Mouse (Mus musculus): Measurements from ENCODE around the gene Larp6. TPM values are rescaled to one million over a fixed set of nuclear protein-coding genes. Genes with fewer than 3 reads are reported as not detected.

Gene Larp6
- polyA plus RNA-seq, 1 experiment from 2014 or later = 1.3 TPM

DNA sequence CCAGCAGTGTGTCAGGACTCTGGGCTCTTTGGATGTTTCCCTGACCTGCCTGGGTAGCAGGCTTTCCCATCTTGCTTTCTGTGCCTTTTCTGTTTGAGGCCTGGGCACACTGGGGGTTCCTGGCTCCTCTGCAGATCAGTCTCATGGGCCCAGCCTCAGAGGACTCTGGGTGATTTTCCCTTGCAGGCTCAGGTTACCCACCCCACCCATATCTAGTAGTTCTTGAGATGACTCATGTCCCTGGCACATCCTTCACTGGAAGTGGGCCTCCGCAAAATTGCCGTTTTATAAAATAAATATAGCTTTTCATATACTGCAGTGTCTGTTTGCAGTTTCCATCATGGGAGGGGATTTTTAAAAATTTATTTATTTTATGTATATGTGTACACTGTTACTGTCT lies 21.5 kb downstream of the Larp6 start:
- Histone ChIP-seq H3K4me1 (replicated peaks; ENCODE audit: control insufficient read depth, insufficient read depth, low read length) (no peaks in the 10 kb centered on the region), H3K9me3 (ENCODE audit: control insufficient read depth, low read length) (no peaks in the 10 kb centered on the region; the same call in 1 of the 2 replicates), H3K27me3 (ENCODE audit: control insufficient read depth, insufficient read depth, low read depth, low read length) (no peaks in the 10 kb centered on the region), H3K27ac (ENCODE audit: low read length) (no peak overlapping the region), H3K9ac (ENCODE audit: low read length) (no peak overlapping the region), H3K36me3 (ENCODE audit: control insufficient read depth, insufficient read depth, low read length) (no peaks in the 10 kb centered on the region), H3K4me2 (ENCODE audit: low read depth, low read length) (no peak overlapping the region), H3K4me3 (ENCODE audit: low read length) (no peak overlapping the region)
- 70% methylated on average over 2 of the region's 2 CpGs for WGBS
- no peak for ATAC-seq (ENCODE audit: low read depth)

- no peak overlapping the region for H3K4me3 ChIP-seq (ENCODE audit: low read length)
- no peak overlapping the region for H3K4me2 ChIP-seq (ENCODE audit: low read depth, low read length)
- H3K9me3 ChIP-seq (ENCODE audit: control insufficient read depth, low read length) = no peaks in the 10 kb centered on the region; the same call in 1 of the 2 replicates
- no peaks in the 10 kb centered on the region for H3K27me3 ChIP-seq (ENCODE audit: control insufficient read depth, insufficient read depth, low read depth, low read length)
- peaks cover 13% of the 10 kb centered on the region for H3K4me1 ChIP-seq (replicated peaks; ENCODE audit: control insufficient read depth, insufficient read depth, low read length)
- 92% methylated on average over 5 of the region's 5 CpGs for WGBS
- H3K27ac ChIP-seq (ENCODE audit: low read length) = no peak overlapping the region
- H3K9ac ChIP-seq (ENCODE audit: low read length) = no peak overlapping the region
- ATAC-seq (ENCODE audit: low read depth) = no peak
- H3K36me3 ChIP-seq (ENCODE audit: control insufficient read depth, insufficient read depth, low read length) = no peaks in the 10 kb centered on the region
Measured at GRCm38 (mm10) chr9:60739126-60739525, 26.3 kb downstream of the Larp6 start.

DNA sequence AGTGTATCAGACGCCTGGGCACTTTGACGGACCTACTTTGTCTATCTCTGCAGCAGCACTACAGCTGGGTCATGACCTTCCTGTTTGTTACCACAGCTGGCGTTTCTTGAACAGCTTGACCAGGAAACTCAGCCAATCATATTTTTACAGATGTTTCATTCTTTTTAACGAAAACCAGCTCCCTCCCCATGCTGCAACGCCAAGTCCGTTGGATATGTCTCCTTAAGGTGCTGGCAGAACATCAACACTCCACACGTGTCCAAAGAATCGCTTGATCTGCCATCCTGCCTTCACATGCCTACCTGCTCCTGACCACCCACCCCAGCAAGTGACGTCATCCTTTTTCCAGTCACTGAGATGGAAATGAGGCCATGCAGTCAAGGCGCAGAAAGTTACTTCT lies 28.6 kb downstream of the Larp6 start:
- peaks cover 16% of the 10 kb centered on the region for H3K4me1 ChIP-seq (replicated peaks; ENCODE audit: control insufficient read depth, insufficient read depth, low read length)
- no peak overlapping the region for H3K9ac ChIP-seq (ENCODE audit: low read length)
- H3K27ac ChIP-seq (ENCODE audit: low read length) = no peak overlapping the region
- H3K4me3 ChIP-seq (ENCODE audit: low read length) = no peak overlapping the region
- no peaks in the 10 kb centered on the region for H3K36me3 ChIP-seq (ENCODE audit: control insufficient read depth, insufficient read depth, low read length)
- no peak overlapping the region for H3K4me2 ChIP-seq (ENCODE audit: low read depth, low read length)
- no peak for ATAC-seq (ENCODE audit: low read depth)
- no peaks in the 10 kb centered on the region; the same call in 1 of the 2 replicates for H3K9me3 ChIP-seq (ENCODE audit: control insufficient read depth, low read length)
- 50% methylated on average over 10 of the region's 10 CpGs for WGBS
- no peaks in the 10 kb centered on the region for H3K27me3 ChIP-seq (ENCODE audit: control insufficient read depth, insufficient read depth, low read depth, low read length)

- H3K4me3 ChIP-seq (ENCODE audit: low read length) = no peak overlapping the region
- 38% methylated on average over 9 of the region's 9 CpGs for WGBS
- peak overlapping the region; percentile 60 for H3K4me2 ChIP-seq (ENCODE audit: low read depth, low read length)
Measured at GRCm38 (mm10) chr9:60742516-60742915, 29.7 kb downstream of the Larp6 start.

DNA sequence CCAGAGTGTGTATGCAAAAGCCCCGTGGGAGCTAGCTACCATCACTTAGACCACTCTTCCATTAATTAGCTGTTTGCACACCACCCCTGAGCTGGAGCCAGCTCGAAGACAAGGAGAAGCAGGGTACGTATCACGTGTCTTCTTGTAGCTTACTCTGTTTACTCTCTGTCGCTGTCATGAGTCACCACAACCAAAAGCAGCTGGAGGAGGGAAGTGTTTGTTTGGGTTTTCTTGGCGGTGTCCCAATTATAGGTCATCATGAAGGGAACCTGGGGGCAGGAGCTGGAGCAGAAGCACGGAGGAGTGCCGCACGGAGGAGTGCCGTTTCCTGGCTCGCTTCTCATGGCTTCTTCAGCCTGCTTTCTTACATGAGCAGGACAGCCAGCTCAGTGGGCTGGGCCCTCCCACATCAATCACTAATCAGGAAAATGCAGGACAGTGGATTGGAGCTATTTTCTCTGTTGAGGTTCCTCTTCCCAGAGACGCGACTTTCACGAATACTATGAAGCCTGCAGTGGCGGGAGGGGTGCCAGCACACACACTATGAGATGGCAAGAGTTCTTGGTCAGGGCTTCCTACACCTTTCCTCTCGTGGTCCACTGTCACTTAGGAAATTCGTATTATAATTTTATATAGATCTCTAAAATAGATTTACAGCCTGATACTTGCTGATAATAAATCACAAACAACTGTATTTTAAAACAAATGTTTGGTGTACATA lies 30.6 kb downstream of the Larp6 start:
- H3K9me3 ChIP-seq (ENCODE audit: control insufficient read depth, low read length) = no peaks in the 10 kb centered on the region
- peak overlapping the region; percentile 60 for H3K4me2 ChIP-seq (ENCODE audit: low read depth, low read length)
- H3K4me1 ChIP-seq (replicated peaks; ENCODE audit: control insufficient read depth, insufficient read depth, low read length) = peaks cover 16% of the 10 kb centered on the region
- no peaks in the 10 kb centered on the region for H3K36me3 ChIP-seq (ENCODE audit: control insufficient read depth, insufficient read depth, low read length)
- WGBS = 9% methylated on average over 17 of the region's 17 CpGs
- ATAC-seq (ENCODE audit: low read depth) = peak; percentile 87
- H3K27me3 ChIP-seq (ENCODE audit: control insufficient read depth, insufficient read depth, low read depth, low read length) = no peaks in the 10 kb centered on the region
- peak overlapping the region; percentile 35 for H3K4me3 ChIP-seq (ENCODE audit: low read length)
- H3K27ac ChIP-seq (ENCODE audit: low read length) = no peak overlapping the region
- H3K9ac ChIP-seq (ENCODE audit: low read length) = 0 out of 2 replicates have a peak overlapping the region, but pooled peaks have one; percentile 0

More at GRCm38 (mm10) chr9:60742516-60742915, 29.7 kb downstream of the Larp6 start:
- ATAC-seq (ENCODE audit: low read depth) = 0 out of 2 replicates have a peak, but pooled peaks have one; percentile 23
- Histone ChIP-seq H3K9me3 (ENCODE audit: control insufficient read depth, low read length) (no peaks in the 10 kb centered on the region; the same call in 1 of the 2 replicates), H3K9ac (ENCODE audit: low read length) (no peak overlapping the region), H3K27ac (ENCODE audit: low read length) (no peak overlapping the region), H3K36me3 (ENCODE audit: control insufficient read depth, insufficient read depth, low read length) (no peaks in the 10 kb centered on the region), H3K4me1 (replicated peaks; ENCODE audit: control insufficient read depth, insufficient read depth, low read length) (peaks cover 16% of the 10 kb centered on the region), H3K27me3 (ENCODE audit: control insufficient read depth, insufficient read depth, low read depth, low read length) (no peaks in the 10 kb centered on the region)

GRCm38 (mm10) chr9:60744171-60744969 lies 31.6 kb downstream of the Larp6 start:
- no peak overlapping the region for H3K9ac ChIP-seq (ENCODE audit: low read length)
- no peak; the same call in 1 of the 2 replicates for ATAC-seq (ENCODE audit: low read depth)

GRCm38 (mm10) chr9:60744971-60745370 lies 32.2 kb downstream of the Larp6 start:
- peaks cover 16% of the 10 kb centered on the region for H3K4me1 ChIP-seq (replicated peaks; ENCODE audit: control insufficient read depth, insufficient read depth, low read length)
- 40% methylated on average over 4 of the region's 4 CpGs for WGBS
- H3K27ac ChIP-seq (ENCODE audit: low read length) = no peak overlapping the region
- H3K9me3 ChIP-seq (ENCODE audit: control insufficient read depth, low read length) = peaks cover 2% of the 10 kb centered on the region; the same call in 1 of the 2 replicates
- H3K4me2 ChIP-seq (ENCODE audit: low read depth, low read length) = no peak overlapping the region
- no peak overlapping the region for H3K9ac ChIP-seq (ENCODE audit: low read length)
- no peaks in the 10 kb centered on the region for H3K27me3 ChIP-seq (ENCODE audit: control insufficient read depth, insufficient read depth, low read depth, low read length)
- no peak for ATAC-seq (ENCODE audit: low read depth)
- no peak overlapping the region for H3K4me3 ChIP-seq (ENCODE audit: low read length)
- no peaks in the 10 kb centered on the region for H3K36me3 ChIP-seq (ENCODE audit: control insufficient read depth, insufficient read depth, low read length)

More at GRCm38 (mm10) chr9:60744171-60744969, 31.6 kb downstream of the Larp6 start:
- Histone ChIP-seq H3K27ac (ENCODE audit: low read length) (no peak overlapping the region), H3K4me2 (ENCODE audit: low read depth, low read length) (no peak overlapping the region), H3K27me3 (ENCODE audit: control insufficient read depth, insufficient read depth, low read depth, low read length) (no peaks in the 10 kb centered on the region), H3K9me3 (ENCODE audit: control insufficient read depth, low read length) (peaks cover 2% of the 10 kb centered on the region; the same call in 1 of the 2 replicates), H3K4me1 (replicated peaks; ENCODE audit: control insufficient read depth, insufficient read depth, low read length) (peaks cover 16% of the 10 kb centered on the region), H3K36me3 (ENCODE audit: control insufficient read depth, insufficient read depth, low read length) (no peaks in the 10 kb centered on the region), H3K4me3 (ENCODE audit: low read length) (no peak overlapping the region)
- 37% methylated on average over 18 of the region's 18 CpGs for WGBS

DNA sequence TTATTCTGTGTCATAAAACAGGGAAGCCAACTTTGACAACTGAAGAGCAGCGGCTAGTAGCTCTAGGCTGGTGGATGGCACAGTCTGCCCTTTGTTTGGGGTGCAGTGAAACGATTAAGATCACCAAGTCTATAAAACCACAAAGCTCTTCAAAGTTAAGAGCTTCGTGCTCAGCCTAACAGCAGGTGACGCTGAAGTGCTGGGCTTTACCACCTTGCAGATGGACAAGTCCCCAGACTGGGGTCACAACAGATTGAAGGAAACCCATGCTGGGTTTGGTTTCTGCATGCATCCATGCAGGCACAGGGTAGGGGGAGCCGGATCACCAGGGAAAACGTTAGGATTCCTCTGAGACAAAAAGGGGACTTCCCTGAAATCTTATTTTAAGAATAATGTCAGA lies 33.8 kb downstream of the Larp6 start:
- WGBS = 44% methylated on average over 6 of the region's 6 CpGs
- ATAC-seq (ENCODE audit: low read depth) = no peak
- H3K4me3 ChIP-seq (ENCODE audit: low read length) = no peak overlapping the region
- peaks cover 2% of the 10 kb centered on the region; the same call in 1 of the 2 replicates for H3K9me3 ChIP-seq (ENCODE audit: control insufficient read depth, low read length)
- H3K9ac ChIP-seq (ENCODE audit: low read length) = no peak overlapping the region
- no peaks in the 10 kb centered on the region for H3K27me3 ChIP-seq (ENCODE audit: control insufficient read depth, insufficient read depth, low read depth, low read length)
- H3K4me1 ChIP-seq (replicated peaks; ENCODE audit: control insufficient read depth, insufficient read depth, low read length) = peaks cover 16% of the 10 kb centered on the region
- no peak overlapping the region for H3K27ac ChIP-seq (ENCODE audit: low read length)
- H3K4me2 ChIP-seq (ENCODE audit: low read depth, low read length) = no peak overlapping the region
- no peaks in the 10 kb centered on the region for H3K36me3 ChIP-seq (ENCODE audit: control insufficient read depth, insufficient read depth, low read length)

- H3K4me2 ChIP-seq (ENCODE audit: low read depth, low read length) = no peak overlapping the region
- no peak for ATAC-seq (ENCODE audit: low read depth)
- H3K27me3 ChIP-seq (ENCODE audit: control insufficient read depth, insufficient read depth, low read depth, low read length) = no peaks in the 10 kb centered on the region
- no peak overlapping the region for H3K27ac ChIP-seq (ENCODE audit: low read length)
- peaks cover 13% of the 10 kb centered on the region for H3K4me1 ChIP-seq (replicated peaks; ENCODE audit: control insufficient read depth, insufficient read depth, low read length)
- H3K9ac ChIP-seq (ENCODE audit: low read length) = no peak overlapping the region
- no peak overlapping the region for H3K4me3 ChIP-seq (ENCODE audit: low read length)
- H3K36me3 ChIP-seq (ENCODE audit: control insufficient read depth, insufficient read depth, low read length) = no peaks in the 10 kb centered on the region
- H3K9me3 ChIP-seq (ENCODE audit: control insufficient read depth, low read length) = peaks cover 2% of the 10 kb centered on the region; the same call in 1 of the 2 replicates
- WGBS = 82% methylated on average over 5 of the region's 5 CpGs
Measured at GRCm38 (mm10) chr9:60747672-60748071, 34.9 kb downstream of the Larp6 start.
